Mouse (Mus musculus) embryonic fibroblast, embryonic 13.5 days (primary cell): ENCODE measurements at regions not wholly inside any gene's neighbourhood (a gene's known extent, or its start where the extent isn't known, plus 50 kb on each side); places are given as distances from the start of the nearest gene placed in this dataset.

Source experiments
- CTCF ChIP-seq: IDR thresholded peaks from 2 replicates; pipeline ENCODE4 v1.5.1; 2011; ENCODE audit warnings: mild to moderate bottlenecking, control low read depth, low read length, moderate library complexity, borderline replicate concordance; ENCODE audit not compliant: insufficient read depth
- POLR2A ChIP-seq: IDR thresholded peaks from 2 replicates; pipeline ENCODE4 v1.6.1; 2011; ENCODE audit warnings: low read depth, mild to moderate bottlenecking, control low read depth, low read length, moderate library complexity

- no peak for TF ChIP-seq CTCF
- no peak for TF ChIP-seq POLR2A
Observed at GRCm38 (mm10) chr3:38783711-38784110, 103.0 kb upstream of the Fat4 start.
